ENCODE assay signal across 28 mouse cellular contexts in genomic region chr1:178382165-178382564, GRCm38 (mm10). TPM values are rescaled to one million over a fixed set of nuclear protein-coding genes. Genes with fewer than 3 reads are reported as not detected.
DNase-seq lines count a peak whose midpoint lies in the region; ATAC-seq and TF ChIP-seq lines count a peak whose summit lies in the region.
"Had no signal": no experiment of that assay in that cellular context is flagged by ENCODE, and none has a peak within 500 bp of the region (broad histone marks: within the 10 kb centered on the region; RNA-seq: fewer than 3 reads in every experiment).

No protein-coding gene starts in this region.

- H3K27ac ChIP-seq in layer of hippocampus, adult 2 months: peak overlapping the region; percentile 77
- H3K27ac ChIP-seq in forebrain, embryonic 14.5 days (ENCODE audit: low read depth, low read length): no peak overlapping the region
- H3K27ac ChIP-seq in forebrain, embryonic 11.5 days (ENCODE audit: low read depth, low read length): no peak overlapping the region
- H3K27ac ChIP-seq: embryonic facial prominence, embryonic 12.5 days; forebrain, embryonic 15.5 days; hindbrain, embryonic 12.5 days; kidney, postnatal 0 days; neural tube, embryonic 12.5 days had no signal

- peak; percentile 52 for ATAC-seq in frontal cortex, adult (ENCODE audit: low TSS enrichment)
- ATAC-seq in megakaryocyte-erythroid progenitor cell, adult 5-6 weeks (replicated peaks; ENCODE audit: low FRiP score, low TSS enrichment, poor library complexity, severe bottlenecking): peak; percentile 63
- ATAC-seq in forebrain, embryonic 14.5 days: no peak
- ATAC-seq in forebrain, embryonic 11.5 days (replicated peaks; ENCODE audit: low FRiP score): no peak
- ATAC-seq: forebrain, embryonic 15.5 days; liver, postnatal 0 days had no signal

- no peak overlapping the region for H3K4me3 ChIP-seq in layer of hippocampus, adult 2 months
- no peak overlapping the region for H3K4me3 ChIP-seq in forebrain, embryonic 14.5 days (ENCODE audit: low read depth, low read length)
- H3K4me3 ChIP-seq in forebrain, embryonic 11.5 days (ENCODE audit: low read depth, low read length): no peak overlapping the region
- H3K4me3 ChIP-seq: embryonic facial prominence, embryonic 12.5 days; erythroblast, embryonic 14.5 days; forebrain, embryonic 15.5 days; hindbrain, embryonic 12.5 days; megakaryocyte, embryonic 14.5 days; neural tube, embryonic 12.5 days had no signal

- H3K4me1 ChIP-seq in forebrain, embryonic 14.5 days (ENCODE audit: control insufficient read depth, insufficient read depth, low read length): no peaks in the 10 kb centered on the region
- no peaks in the 10 kb centered on the region for H3K4me1 ChIP-seq in forebrain, embryonic 11.5 days (replicated peaks; ENCODE audit: control insufficient read depth, insufficient read depth, low read length)
- H3K4me1 ChIP-seq: embryonic facial prominence, embryonic 12.5 days; forebrain, embryonic 15.5 days; hindbrain, embryonic 12.5 days; neural tube, embryonic 12.5 days had no signal

- H3K4me2 ChIP-seq in forebrain, embryonic 14.5 days (ENCODE audit: low read length): no peak overlapping the region
- H3K4me2 ChIP-seq in forebrain, embryonic 11.5 days (ENCODE audit: low read depth, low read length, severe bottlenecking): no peak overlapping the region
- H3K4me2 ChIP-seq: embryonic facial prominence, embryonic 12.5 days; forebrain, embryonic 15.5 days; heart, embryonic 11.5 days; hindbrain, embryonic 12.5 days; neural tube, embryonic 12.5 days had no signal

- no peaks in the 10 kb centered on the region for H3K27me3 ChIP-seq in forebrain, embryonic 14.5 days (replicated peaks; ENCODE audit: control insufficient read depth, insufficient read depth, low read length)
- no peaks in the 10 kb centered on the region for H3K27me3 ChIP-seq in forebrain, embryonic 11.5 days (ENCODE audit: control insufficient read depth, insufficient read depth, low read length)
- H3K27me3 ChIP-seq: embryonic facial prominence, embryonic 12.5 days; forebrain, embryonic 15.5 days; hindbrain, embryonic 12.5 days; megakaryocyte, embryonic 14.5 days; neural tube, embryonic 12.5 days had no signal

- H3K36me3 ChIP-seq in forebrain, embryonic 14.5 days (ENCODE audit: control insufficient read depth, insufficient read depth, low read length): no peaks in the 10 kb centered on the region
- H3K36me3 ChIP-seq in forebrain, embryonic 11.5 days (ENCODE audit: control insufficient read depth, insufficient read depth, low read length): no peaks in the 10 kb centered on the region
- H3K36me3 ChIP-seq: embryonic facial prominence, embryonic 12.5 days; forebrain, embryonic 15.5 days; hindbrain, embryonic 12.5 days; neural tube, embryonic 12.5 days had no signal

- no peak overlapping the region for H3K9ac ChIP-seq in forebrain, embryonic 14.5 days (ENCODE audit: low read length)
- no peak overlapping the region for H3K9ac ChIP-seq in forebrain, embryonic 11.5 days (ENCODE audit: low read length)
- H3K9ac ChIP-seq: embryonic facial prominence, embryonic 12.5 days; forebrain, embryonic 15.5 days; hindbrain, embryonic 12.5 days; liver, postnatal 0 days; neural tube, embryonic 12.5 days had no signal

- H3K9me3 ChIP-seq in forebrain, embryonic 14.5 days (replicated peaks; ENCODE audit: control insufficient read depth, low read length): no peaks in the 10 kb centered on the region
- H3K9me3 ChIP-seq in forebrain, embryonic 11.5 days (ENCODE audit: control insufficient read depth, low read length): no peaks in the 10 kb centered on the region
- H3K9me3 ChIP-seq: embryonic facial prominence, embryonic 12.5 days; forebrain, embryonic 15.5 days; hindbrain, embryonic 12.5 days; megakaryocyte, embryonic 14.5 days; neural tube, embryonic 12.5 days had no signal

- TF ChIP-seq CTCF in layer of hippocampus, adult 2 months (conservative IDR thresholded peaks at IDR 0.05): no peak

- DNase-seq in frontal cortex, postnatal 25 days (ENCODE audit: low spot score in 2 of 2): no peak
- peak in 1 of 2 experiments; percentile 47 for DNase-seq in layer of hippocampus, adult 2 months (ENCODE audit: low spot score in 2 of 2)
- DNase-seq in layer of hippocampus, postnatal 25 days (ENCODE audit: extremely low spot score in 1 of 2, low spot score in 1 of 2): no peak
- peak; percentile 72 for DNase-seq in fat pad, adult 2 months (ENCODE audit: extremely low read depth, low read depth, low spot score)
- no peak for DNase-seq in forebrain, embryonic 14.5 days (ENCODE audit: low spot score)
- no peak for DNase-seq in forebrain, embryonic 11.5 days (ENCODE audit: low spot score)
- DNase-seq: adrenal gland, postnatal 36 days; cerebellum, adult 11 months; cerebellum, adult 9-11 months; gastrocnemius, postnatal 36 days; heart, postnatal 10 days; kidney, adult 18-20 months; liver, postnatal 0 days; lung, postnatal 10 days; midbrain, embryonic 14.5 days; right cerebral cortex, postnatal 25 days; spleen, adult 18-20 months; thymus, postnatal 25 days had no signal

RNA-seq across cellular contexts. Expression of gene Efcab2, which starts 23.7 kb away (rescaled TPM):
- 10 to 100 TPM in 1 of 2 experiments, 1 to 10 TPM in 1; 8.1 to 11.1 TPM for total RNA-seq in layer of hippocampus, adult 2 months (2021)
- total RNA-seq in layer of hippocampus, postnatal 25 days (2021): 10 to 100 TPM in 1 of 2 experiments, 1 to 10 TPM in 1; 8.1 to 10.1 TPM
- 1.8 and 1.9 TPM in 2 replicates for total RNA-seq in megakaryocyte-erythroid progenitor cell, adult 5-6 weeks (2014; fragmentation: Nextera tagmentation)
- 4.4 and 6.3 TPM in 2 replicates for total RNA-seq in megakaryocyte-erythroid progenitor cell, adult 5-6 weeks (2017)
- polyA plus RNA-seq in forebrain, embryonic 14.5 days (2014; fragmentation: Nextera tagmentation; extraction: Ambion mirVana): 5.9 and 7.6 TPM in 2 replicates
- polyA plus RNA-seq in forebrain, embryonic 11.5 days (2014; fragmentation: Nextera tagmentation; extraction: Ambion mirVana): 8.3 and 9.5 TPM in 2 replicates

RNA-seq across cellular contexts. Expression of gene Hnrnpu, which starts 44.6 kb away (rescaled TPM):
- total RNA-seq in layer of hippocampus, adult 2 months (2021): 100 to 1,000 TPM; 431 to 439 TPM
- total RNA-seq in layer of hippocampus, postnatal 25 days (2021): 100 to 1,000 TPM; 348 to 416 TPM
- 517 and 688 TPM in 2 replicates for total RNA-seq in megakaryocyte-erythroid progenitor cell, adult 5-6 weeks (2014; fragmentation: Nextera tagmentation)
- 688 and 728 TPM in 2 replicates for total RNA-seq in megakaryocyte-erythroid progenitor cell, adult 5-6 weeks (2017)
- polyA plus RNA-seq in forebrain, embryonic 14.5 days (2014; fragmentation: Nextera tagmentation; extraction: Ambion mirVana): 284 and 334 TPM in 2 replicates
- 1,010 and 1,015 TPM in 2 replicates for polyA plus RNA-seq in forebrain, embryonic 11.5 days (2014; fragmentation: Nextera tagmentation; extraction: Ambion mirVana)

Comparison
In these comparisons a context has a peak if more than half of its experiments do, and no peak if none do; other contexts are left out.
1. ATAC-seq: peak in frontal cortex, adult (single experiment) and megakaryocyte-erythroid progenitor cell, adult 5-6 weeks (single experiment); none in forebrain, embryonic 14.5 days (single experiment) and forebrain, embryonic 11.5 days (single experiment).